Mouse (Mus musculus) cerebellum, adult 2 months (tissue): Measurements from ENCODE around the gene Psapl1.
"Not testable (repeated sequence)": the region's sequence is repeated elsewhere in the genome, so short reads cannot be mapped to it uniquely, and the experiment has no call there.

ENCODE experiments used
- CTCF ChIP-seq: fragments of 200-500 bp; IDR thresholded peaks from 2 replicates; pipeline ENCODE4 v1.5.1; 2011; ENCODE audit warnings: low read depth, mild to moderate bottlenecking, control low read depth, low read length, moderate library complexity, borderline replicate concordance; ENCODE audit not compliant: insufficient read depth
- POLR2A ChIP-seq: fragments of 200-500 bp; IDR thresholded peaks from 2 replicates; pipeline ENCODE4 v1.6.1; 2011; ENCODE audit warnings: low read length, control low read depth, borderline replicate concordance; ENCODE audit not compliant: insufficient read depth

DNA sequence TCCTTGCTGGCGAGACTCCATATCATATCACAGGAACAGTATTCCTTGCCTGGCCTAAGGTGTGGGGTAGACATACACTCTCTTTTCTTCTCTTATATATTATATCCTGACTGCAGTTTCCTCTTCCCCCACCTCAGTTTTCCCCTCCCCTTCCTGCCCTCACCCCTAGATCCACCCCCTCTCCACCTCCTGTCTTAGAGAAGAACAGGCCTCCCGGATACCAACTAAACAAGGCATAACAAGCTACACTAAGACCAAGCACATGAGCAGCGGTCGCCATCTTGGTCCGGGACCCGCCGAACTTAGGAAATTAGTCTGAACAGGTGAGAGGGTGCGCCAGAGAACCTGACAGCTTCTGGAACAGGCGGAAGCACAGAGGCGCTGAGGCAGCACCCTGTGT, 33.7 kb downstream of the Psapl1 start:
- not testable (repeated sequence) for TF ChIP-seq CTCF, POLR2A
